Mouse (Mus musculus) C2C12 (cell line): ENCODE measurements at regions not wholly inside any gene's neighbourhood (a gene's known extent, or its start where the extent isn't known, plus 50 kb on each side); places are given as distances from the start of the nearest gene placed in this dataset.

Source experiments
- H3K27me3 ChIP-seq: one replicate; pipeline ENCODE4 v1.6.1; 2011; ENCODE audit not compliant: control insufficient read depth, insufficient read depth, insufficient read length
- H3K36me3 ChIP-seq: one replicate; pipeline ENCODE4 v1.6.1; 2011; ENCODE audit not compliant: control insufficient read depth, insufficient read depth
- H3K4me3 ChIP-seq: one replicate; pipeline ENCODE4 v1.5.1; 2011; ENCODE audit warnings: mild to moderate bottlenecking, control low read depth; ENCODE audit not compliant: poor library complexity, insufficient read depth, severe bottlenecking
- H3K79me2 ChIP-seq: one replicate; pipeline ENCODE4 v1.6.1; 2011; ENCODE audit not compliant: control insufficient read depth, insufficient read depth
- H3K79me3 ChIP-seq: one replicate; pipeline ENCODE4 v1.6.1; 2011; ENCODE audit warnings: low read depth, control low read depth
- H3ac ChIP-seq: one replicate; pipeline ENCODE3; 2011; ENCODE audit warnings: low read depth; ENCODE audit not compliant: control insufficient read depth, insufficient read length
- CEBPB ChIP-seq: IDR thresholded peaks from one replicate; pipeline ENCODE4 v1.6.1; 2011; ENCODE audit warnings: low read depth, mild to moderate bottlenecking, control low read depth, moderate library complexity
- CTCF ChIP-seq: IDR thresholded peaks from one replicate; pipeline ENCODE4 v1.5.1; 2011; ENCODE audit not compliant: control insufficient read depth, insufficient read depth, insufficient read length
- FOSL1 ChIP-seq: IDR thresholded peaks from one replicate; pipeline ENCODE4 v1.8.0; 2011; ENCODE audit warnings: mild to moderate bottlenecking, low read length; ENCODE audit not compliant: poor library complexity, insufficient read depth, severe bottlenecking
- MAX ChIP-seq: IDR thresholded peaks from one replicate; pipeline ENCODE4 v1.6.1; 2011; ENCODE audit warnings: mild to moderate bottlenecking, control low read depth
- MYOD1 ChIP-seq: IDR thresholded peaks from one replicate; pipeline ENCODE4 v1.6.1; 2011; ENCODE audit warnings: low read depth; ENCODE audit not compliant: control insufficient read depth, insufficient read length
- MYOG ChIP-seq: IDR thresholded peaks from one replicate; pipeline ENCODE4 v1.6.1; 2011; ENCODE audit not compliant: control insufficient read depth, insufficient read length; ENCODE audit errors: extremely low read depth
- USF1 ChIP-seq: IDR thresholded peaks from one replicate; pipeline ENCODE4 v1.6.1; 2011; ENCODE audit warnings: low read depth, mild to moderate bottlenecking, control low read depth, moderate library complexity

- H3K36me3 ChIP-seq = no peaks in the 10 kb centered on the region
- H3K79me3 ChIP-seq = no peaks in the 10 kb centered on the region
- no peaks in the 10 kb centered on the region for H3K79me2 ChIP-seq
- H3ac ChIP-seq = no peak overlapping the region
- H3K4me3 ChIP-seq = no peak overlapping the region
- TF ChIP-seq USF1 (no peak), FOSL1 (no peak), CTCF (no peak), MAX (no peak), MYOD1 (no peak), MYOG (no peak), CEBPB (no peak)
- H3K27me3 ChIP-seq = no peaks in the 10 kb centered on the region
Observed at GRCm38 (mm10) chr13:31486373-31486772, 69.6 kb upstream of the Foxq1 start.

- Histone ChIP-seq H3K79me2 (no peaks in the 10 kb centered on the region), H3K4me3 (no peak overlapping the region), H3K36me3 (no peaks in the 10 kb centered on the region), H3K79me3 (no peaks in the 10 kb centered on the region), H3K27me3 (no peaks in the 10 kb centered on the region), H3ac (no peak overlapping the region)
- no peak for TF ChIP-seq FOSL1
- TF ChIP-seq CTCF = no peak
- TF ChIP-seq MYOG = no peak
- no peak for TF ChIP-seq USF1
- no peak for TF ChIP-seq CEBPB
- no peak for TF ChIP-seq MAX
- no peak for TF ChIP-seq MYOD1
Observed at GRCm38 (mm10) chr13:31488186-31488585, 67.7 kb upstream of the Foxq1 start.

DNA sequence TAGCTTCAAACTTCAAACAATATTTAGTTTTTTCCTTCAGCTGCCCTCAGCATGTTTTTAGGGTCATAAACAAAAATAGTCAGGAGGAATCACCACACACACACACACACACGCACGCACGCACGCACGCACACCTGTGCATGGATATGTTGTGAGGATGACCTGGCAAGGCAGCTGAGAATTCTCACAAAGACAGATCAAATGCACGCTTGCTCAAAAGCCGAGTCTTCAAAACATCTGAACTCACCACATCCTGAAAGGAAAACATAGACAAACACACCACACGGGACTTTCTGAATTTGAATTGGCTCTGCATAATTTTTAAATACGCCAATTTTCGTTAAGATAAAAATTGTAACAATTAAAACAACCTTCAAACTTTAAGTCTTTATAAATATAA, 52.7 kb upstream of the Foxq1 start:
- H3K79me3 ChIP-seq = no peaks in the 10 kb centered on the region
- H3ac ChIP-seq = no peak overlapping the region
- H3K36me3 ChIP-seq = no peaks in the 10 kb centered on the region
- no peaks in the 10 kb centered on the region for H3K79me2 ChIP-seq
- no peaks in the 10 kb centered on the region for H3K27me3 ChIP-seq
- TF ChIP-seq CEBPB = no peak
- TF ChIP-seq CTCF = no peak
- no peak for TF ChIP-seq MYOG
- no peak for TF ChIP-seq MAX
- no peak for TF ChIP-seq FOSL1
- no peak for TF ChIP-seq MYOD1
- TF ChIP-seq USF1 = no peak
- H3K4me3 ChIP-seq = no peak overlapping the region

GRCm38 (mm10) chr13:31503832-31504231, 52.1 kb upstream of the Foxq1 start:
- Histone ChIP-seq H3K27me3 (no peaks in the 10 kb centered on the region), H3ac (no peak overlapping the region), H3K79me3 (no peaks in the 10 kb centered on the region), H3K4me3 (no peak overlapping the region), H3K79me2 (no peaks in the 10 kb centered on the region), H3K36me3 (no peaks in the 10 kb centered on the region)
- TF ChIP-seq FOSL1 = no peak

- no peak for TF ChIP-seq CEBPB
- no peaks in the 10 kb centered on the region for H3K79me3 ChIP-seq
- H3K4me3 ChIP-seq = no peak overlapping the region
- H3K27me3 ChIP-seq = no peaks in the 10 kb centered on the region
- no peaks in the 10 kb centered on the region for H3K36me3 ChIP-seq
- no peaks in the 10 kb centered on the region for H3K79me2 ChIP-seq
- H3ac ChIP-seq = no peak overlapping the region
Observed at GRCm38 (mm10) chr13:31504316-31504715, 51.6 kb upstream of the Foxq1 start.

GRCm38 (mm10) chr13:31505386-31505785, 50.5 kb upstream of the Foxq1 start:
- TF ChIP-seq MAX = no peak
- Histone ChIP-seq H3K27me3 (no peaks in the 10 kb centered on the region), H3K79me3 (no peaks in the 10 kb centered on the region)

More at GRCm38 (mm10) chr13:31505386-31505785, 50.5 kb upstream of the Foxq1 start:
- no peaks in the 10 kb centered on the region for H3K79me2 ChIP-seq
- H3ac ChIP-seq = no peak overlapping the region
- no peaks in the 10 kb centered on the region for H3K36me3 ChIP-seq
- no peak overlapping the region for H3K4me3 ChIP-seq
